Mouse (Mus musculus) liver, embryonic 12.5 days (tissue): ENCODE measurements around the gene D2hgdh. TPM values are rescaled to one million over a fixed set of nuclear protein-coding genes. Genes with fewer than 3 reads are reported as not detected.
"Not testable (repeated sequence)": the region's sequence is repeated elsewhere in the genome, so short reads cannot be mapped to it uniquely, and the experiment has no call there.

Experiments used
- ATAC-seq: fragments of 200-750 bp; cut with Nextera tagmentation; 2 replicates; pipeline ENCODE4 v1.8.0; 2017; ENCODE audit warnings: moderate number of reproducible peaks, mild to moderate bottlenecking, moderate library complexity
- H3K27ac ChIP-seq: fragments of 300-500 bp; sonication (generic); 2 replicates; pipeline ENCODE4 v1.5.1; 2016; ENCODE audit warnings: mild to moderate bottlenecking
- H3K27me3 ChIP-seq: fragments of 300-500 bp; sonication (generic); replicated peaks from 2 replicates; pipeline ENCODE4 v1.6.1; 2016; ENCODE audit warnings: mild to moderate bottlenecking, moderate library complexity
- H3K36me3 ChIP-seq: fragments of 300-500 bp; sonication (generic); 2 replicates; pipeline ENCODE4 v1.6.1; 2016; ENCODE audit warnings: mild to moderate bottlenecking, moderate library complexity
- H3K4me1 ChIP-seq: fragments of 300-500 bp; sonication (generic); 2 replicates; pipeline ENCODE4 v1.6.1; 2016
- H3K4me2 ChIP-seq: fragments of 300-500 bp; sonication (generic); 2 replicates; pipeline ENCODE4 v1.6.1; 2016; ENCODE audit warnings: mild to moderate bottlenecking, moderate library complexity
- H3K4me3 ChIP-seq: fragments of 300-500 bp; sonication (generic); 2 replicates; pipeline ENCODE4 v1.5.1; 2016; ENCODE audit warnings: mild to moderate bottlenecking, moderate library complexity
- H3K9ac ChIP-seq: fragments of 300-500 bp; sonication (generic); 2 replicates; pipeline ENCODE4 v1.6.1; 2016; ENCODE audit warnings: mild to moderate bottlenecking, moderate library complexity
- H3K9me3 ChIP-seq: fragments of 300-500 bp; sonication (generic); replicated peaks from 2 replicates; pipeline ENCODE4 v1.6.1; 2016; ENCODE audit warnings: mild to moderate bottlenecking, moderate library complexity
- WGBS: fragments of 180-500 bp; shearing (Covaris S2); methylation state at CpG from one replicate; pipeline ENCODE4 v1.1.7; 2016; ENCODE audit not compliant: insufficient replicate concordance; 5-methylcytosine and 5-hydroxymethylcytosine counted together
- polyA plus RNA-seq: library from polyadenylated mRNA; unstranded; fragments of >200 nt; fragmentation: Nextera tagmentation; extraction: Ambion mirVana; gene quantifications from 2 replicates; pipeline ENCODE4 v1.2.1, GENCODE M21; 2016

D2hgdh gene
- polyA plus RNA-seq, 1 experiment from 2014 or later, result 8.0 TPM

DNA sequence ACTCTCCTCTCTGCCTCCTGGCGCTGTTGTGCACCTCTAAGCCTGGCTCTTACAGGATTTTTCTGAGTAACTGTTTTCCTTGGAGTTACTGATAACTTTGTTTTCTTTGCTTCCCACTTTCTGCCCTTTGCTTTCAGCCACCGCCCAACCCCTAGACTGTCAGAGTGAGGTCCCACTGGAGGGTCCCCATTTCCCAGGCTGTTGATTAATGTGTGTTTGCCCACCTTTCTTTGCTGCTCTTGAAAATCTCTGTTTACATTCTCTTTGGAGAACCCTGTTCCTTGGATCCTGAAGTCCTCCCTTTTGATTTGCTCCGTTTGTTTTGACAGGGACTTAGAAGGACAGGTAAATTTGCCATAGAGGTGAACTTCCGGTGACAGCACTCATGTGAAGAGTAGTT lies 15.8 kb upstream of the D2hgdh start:
- Histone ChIP-seq H3K27me3 (no peaks in the 10 kb centered on the region), H3K27ac (no peak overlapping the region), H3K9me3 (no peaks in the 10 kb centered on the region), H3K36me3 (peaks cover 78% of the 10 kb centered on the region), H3K4me3 (no peak overlapping the region), H3K4me2 (no peak overlapping the region), H3K9ac (no peak overlapping the region), H3K4me1 (peaks cover 25% of the 10 kb centered on the region)
- 82% methylated on average over 4 of the region's 4 CpGs for WGBS
- no peak for ATAC-seq

DNA sequence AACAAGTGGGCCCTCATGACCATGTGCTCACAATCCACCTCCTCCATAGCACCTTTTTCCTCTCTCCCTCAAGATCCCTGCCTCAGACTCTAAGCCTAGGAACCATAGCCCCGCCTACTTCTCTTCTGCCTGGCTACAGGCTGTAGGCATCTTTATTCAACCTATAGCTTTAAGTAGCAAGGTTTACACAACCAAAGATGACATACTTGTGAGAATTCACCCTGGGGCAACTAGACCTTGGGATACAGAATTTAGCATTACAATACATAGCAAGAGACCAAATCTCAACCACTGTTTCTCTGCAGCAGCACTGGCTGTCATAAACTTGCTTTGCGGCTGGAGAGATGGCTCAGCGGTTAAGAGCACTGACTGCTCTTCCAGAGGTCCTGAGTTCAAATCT lies 14.7 kb upstream of the D2hgdh start:
- H3K36me3 ChIP-seq, result peaks cover 90% of the 10 kb centered on the region
- H3K4me1 ChIP-seq, result peaks cover 17% of the 10 kb centered on the region
- H3K9ac ChIP-seq, result no peak overlapping the region
- no peak for ATAC-seq
- H3K9me3 ChIP-seq, result no peaks in the 10 kb centered on the region
- 83% methylated on average over 3 of the region's 3 CpGs for WGBS
- H3K27me3 ChIP-seq, result no peaks in the 10 kb centered on the region
- H3K4me2 ChIP-seq, result no peak overlapping the region
- no peak overlapping the region for H3K4me3 ChIP-seq
- no peak overlapping the region for H3K27ac ChIP-seq

DNA sequence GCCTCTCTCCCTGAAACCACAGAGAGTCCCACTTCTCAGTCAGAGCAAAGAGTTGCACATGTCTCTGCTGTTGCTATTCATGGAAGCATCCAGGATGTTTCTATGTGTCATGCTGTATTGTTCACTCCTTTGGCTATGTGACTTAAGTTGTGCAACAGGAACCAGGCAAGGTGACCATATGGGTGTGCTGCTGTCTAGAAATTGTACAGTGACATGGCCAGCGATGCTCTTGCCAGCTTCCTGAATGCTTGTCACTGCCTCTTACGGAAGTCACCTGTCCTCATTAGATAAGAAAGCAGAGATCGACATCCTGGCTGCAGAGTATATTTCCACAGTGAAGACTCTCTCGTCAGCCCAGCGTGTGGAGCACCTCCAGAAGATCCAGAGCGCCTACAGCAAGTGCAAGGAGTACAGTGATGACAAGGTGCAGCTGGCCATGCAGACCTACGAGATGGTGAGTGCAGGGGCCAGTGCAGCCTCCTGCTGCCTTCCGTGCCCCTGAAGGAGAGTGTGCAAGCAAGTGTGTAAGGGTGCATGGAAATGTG lies 13.1 kb upstream of the D2hgdh start:
- H3K36me3 ChIP-seq, result peaks cover 96% of the 10 kb centered on the region
- WGBS, result 76% methylated on average over 8 of the region's 8 CpGs

DNA sequence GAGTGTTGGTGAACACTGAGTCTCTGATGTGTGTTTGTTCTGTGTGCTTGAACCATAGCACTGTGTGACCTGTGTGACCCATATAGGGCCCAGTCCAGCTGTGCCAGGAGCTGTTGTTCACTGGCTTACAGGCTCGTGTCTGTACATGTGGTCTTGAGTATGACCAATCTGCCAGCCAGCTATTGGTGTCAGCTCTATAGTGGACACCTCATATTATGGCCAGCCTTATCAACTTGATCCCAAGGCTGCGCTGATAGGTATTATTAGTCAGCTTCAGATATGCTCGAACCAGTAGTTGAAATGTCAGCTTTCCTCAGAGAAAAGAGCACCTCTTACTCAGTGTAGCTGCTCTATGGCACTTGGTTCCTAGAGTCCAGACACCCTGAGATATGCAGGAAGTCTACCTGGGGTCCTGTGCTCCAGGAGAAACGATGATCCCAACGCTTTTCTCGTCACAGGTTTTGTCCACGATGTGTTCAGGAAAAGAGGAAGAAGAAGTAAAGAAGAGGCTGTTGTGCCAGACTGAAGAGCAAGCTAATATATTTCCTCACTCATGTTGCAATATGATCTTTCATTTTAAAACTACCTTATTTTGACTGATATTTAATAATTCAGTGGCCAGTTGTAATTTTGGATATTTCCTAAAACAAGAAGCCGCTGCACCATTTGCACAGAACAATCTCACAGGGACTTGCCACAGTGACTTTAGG lies 6.7 kb upstream of the D2hgdh start:
- Histone ChIP-seq H3K9ac (no peak overlapping the region), H3K4me2 (no peak overlapping the region), H3K27ac (no peak overlapping the region), H3K4me1 (peaks cover 2% of the 10 kb centered on the region), H3K27me3 (no peaks in the 10 kb centered on the region), H3K4me3 (no peak overlapping the region), H3K9me3 (no peaks in the 10 kb centered on the region), H3K36me3 (peaks cover 88% of the 10 kb centered on the region)
- 86% methylated on average over 8 of the region's 8 CpGs for WGBS
- no peak for ATAC-seq

More for the DNA sequence above, 13.1 kb upstream of the D2hgdh start:
- H3K4me2 ChIP-seq, result no peak overlapping the region
- no peaks in the 10 kb centered on the region for H3K9me3 ChIP-seq
- no peaks in the 10 kb centered on the region for H3K27me3 ChIP-seq
- no peak overlapping the region for H3K4me3 ChIP-seq
- no peak overlapping the region for H3K27ac ChIP-seq
- 0 out of 2 replicates have a peak, but pooled peaks have one; percentile 17 for ATAC-seq
- 0 out of 2 replicates have a peak, but pooled peaks cover 1% of the 10 kb centered on the region for H3K4me1 ChIP-seq
- H3K9ac ChIP-seq, result no peak overlapping the region

DNA sequence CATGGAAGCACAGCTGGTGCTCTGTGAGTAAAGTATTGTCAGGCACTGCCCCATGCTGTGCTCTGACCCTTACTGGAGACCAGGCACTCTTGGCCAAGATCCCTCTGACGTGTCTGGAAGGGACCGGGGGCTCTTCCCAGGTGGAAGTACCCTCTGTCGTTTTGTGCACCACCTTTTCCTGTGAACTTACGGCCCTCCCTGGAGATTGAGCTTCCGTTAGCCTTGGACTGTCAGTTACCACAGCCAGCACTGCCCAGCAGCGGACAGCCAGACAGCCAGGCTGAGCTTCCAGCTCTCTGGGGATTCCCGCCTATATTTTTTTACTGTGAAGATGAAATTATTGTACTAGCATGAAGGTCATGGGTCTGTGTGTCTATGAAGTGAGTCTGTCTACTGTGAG lies 6.0 kb upstream of the D2hgdh start:
- Histone ChIP-seq H3K4me3 (no peak overlapping the region), H3K4me1 (peaks cover 10% of the 10 kb centered on the region), H3K27me3 (no peaks in the 10 kb centered on the region), H3K9ac (no peak overlapping the region), H3K27ac (no peak overlapping the region), H3K36me3 (peaks cover 81% of the 10 kb centered on the region), H3K9me3 (no peaks in the 10 kb centered on the region), H3K4me2 (no peak overlapping the region)
- 79% methylated on average over 7 of the region's 7 CpGs for WGBS
- ATAC-seq, result no peak

DNA sequence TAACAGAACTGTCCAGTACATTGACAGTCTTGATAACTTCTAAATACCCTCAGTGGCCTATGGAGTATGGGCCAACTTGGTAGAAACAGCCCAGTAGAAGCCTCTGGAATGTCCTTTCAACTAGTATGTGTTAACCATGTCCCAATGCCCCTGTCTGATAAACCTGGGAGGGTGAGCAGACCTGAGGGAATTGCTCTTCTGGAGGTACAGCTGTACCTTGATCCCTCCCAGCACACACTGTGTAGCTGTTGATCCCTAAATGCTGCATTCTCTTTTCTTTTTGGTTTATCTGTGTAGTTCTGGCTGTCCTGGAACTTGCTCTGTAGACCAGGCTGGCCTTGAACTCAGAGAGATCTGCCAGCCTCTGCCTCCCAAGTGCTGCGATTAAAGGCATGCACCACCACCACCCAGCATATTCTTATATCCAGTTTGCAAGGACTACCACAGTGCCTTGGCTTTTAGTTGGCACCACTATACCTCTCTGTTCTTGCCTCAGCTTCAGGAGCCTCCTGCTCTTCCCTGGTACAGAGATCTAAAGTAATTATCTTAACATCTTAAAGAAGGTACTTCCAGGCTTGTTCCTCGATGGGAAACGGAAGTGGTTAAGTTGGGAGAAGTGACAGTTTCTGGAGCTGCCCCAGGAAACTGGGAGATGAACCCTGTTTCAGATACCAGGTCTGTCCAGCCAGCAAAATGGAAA lies 763 bp upstream of the D2hgdh start:
- H3K4me1 ChIP-seq, result peaks cover 35% of the 10 kb centered on the region
- WGBS, result 60% methylated on average over 3 of the region's 3 CpGs
- peak overlapping the region; percentile 73 for H3K9ac ChIP-seq
- no peaks in the 10 kb centered on the region for H3K27me3 ChIP-seq
- H3K36me3 ChIP-seq, result peaks cover 28% of the 10 kb centered on the region
- H3K4me3 ChIP-seq, result peak overlapping the region; percentile 65; the same call in 1 of the 2 replicates
- H3K27ac ChIP-seq, result peak overlapping the region; percentile 99
- no peaks in the 10 kb centered on the region for H3K9me3 ChIP-seq
- peak overlapping the region; percentile 88 for H3K4me2 ChIP-seq
- ATAC-seq, result no peak

DNA sequence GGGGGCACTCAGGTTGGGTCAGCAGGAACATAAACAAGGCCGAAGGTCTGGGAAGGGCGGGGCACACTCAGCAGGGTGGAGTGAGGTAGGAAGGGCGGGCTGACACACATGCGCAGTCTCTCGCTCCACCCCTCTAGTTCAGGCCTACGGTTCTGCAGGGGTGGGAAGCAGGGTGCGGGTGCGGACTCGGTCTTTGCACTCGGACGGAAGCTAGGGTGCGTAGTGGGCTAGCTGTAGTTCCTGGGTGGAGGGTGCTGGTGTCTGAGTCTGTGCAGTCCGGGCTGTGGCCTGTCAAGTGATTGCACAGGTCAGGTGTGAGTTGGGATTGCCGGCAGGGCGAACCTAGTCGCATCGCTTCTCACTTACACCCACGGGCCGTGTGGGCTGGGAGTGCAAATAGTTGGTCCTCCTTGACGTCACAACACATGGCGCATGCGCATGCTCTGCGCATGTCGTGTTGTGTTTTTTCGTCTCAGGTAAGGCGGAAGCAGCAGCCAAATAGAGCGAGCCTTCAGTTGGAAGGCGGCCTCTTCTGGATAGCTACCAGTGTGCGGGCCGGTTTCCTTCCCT lies 481 bp downstream of the D2hgdh start:
- peak; percentile 98 for ATAC-seq
- no peaks in the 10 kb centered on the region for H3K9me3 ChIP-seq
- no peaks in the 10 kb centered on the region for H3K27me3 ChIP-seq
- H3K4me3 ChIP-seq, result peak overlapping the region; percentile 65
- H3K27ac ChIP-seq, result peak overlapping the region; percentile 99
- peak overlapping the region; percentile 88 for H3K4me2 ChIP-seq
- H3K4me1 ChIP-seq, result peaks cover 35% of the 10 kb centered on the region
- peaks cover 16% of the 10 kb centered on the region for H3K36me3 ChIP-seq
- peak overlapping the region; percentile 73 for H3K9ac ChIP-seq
- under 1% methylated on average over 30 of the region's 30 CpGs for WGBS

DNA sequence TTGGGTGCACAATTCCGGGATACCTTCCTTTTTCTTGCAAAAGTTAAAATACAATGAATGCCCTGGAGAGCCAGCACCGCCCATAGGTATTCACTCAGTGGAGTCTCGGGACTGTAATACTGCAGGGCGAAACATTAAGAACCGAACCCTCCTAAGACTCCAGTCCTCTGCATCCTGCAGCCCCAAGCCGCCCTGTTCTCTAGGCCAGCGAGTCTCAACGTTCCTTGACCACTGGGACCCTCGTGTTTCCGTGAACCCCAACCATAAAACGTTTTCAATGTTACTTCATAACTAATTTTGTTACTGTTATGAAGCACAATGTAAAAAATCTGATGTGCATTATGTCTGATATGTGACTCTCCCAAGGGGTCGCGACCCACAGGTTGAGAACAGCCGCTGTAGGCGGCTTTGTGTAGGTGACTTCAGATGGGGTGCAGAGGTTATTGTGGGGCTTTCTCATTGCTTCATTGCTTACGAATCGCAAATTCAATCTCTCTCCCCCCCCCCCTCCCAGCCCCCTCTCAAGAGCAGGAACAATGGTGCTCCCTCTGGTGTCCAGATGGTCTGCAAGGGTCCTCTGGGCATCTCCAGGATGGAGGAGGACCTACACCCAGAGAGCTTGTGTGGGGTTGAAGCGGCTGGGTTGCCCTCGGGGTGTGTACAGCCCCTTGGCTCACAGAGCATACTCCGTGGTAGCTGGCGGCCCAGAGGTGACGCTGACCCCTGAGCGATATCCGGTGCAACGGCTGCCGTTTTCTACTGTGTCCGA lies 1.2 kb downstream of the D2hgdh start:
- 0 out of 2 replicates have a peak, but pooled peaks have one; percentile 19 for ATAC-seq
- H3K27me3 ChIP-seq, result no peaks in the 10 kb centered on the region
- H3K4me1 ChIP-seq, result peaks cover 35% of the 10 kb centered on the region
- no peaks in the 10 kb centered on the region for H3K9me3 ChIP-seq
- peak overlapping the region; percentile 99 for H3K27ac ChIP-seq
- 42% methylated on average over 27 of the region's 27 CpGs for whole genome bisulfite sequencing
- H3K36me3 ChIP-seq, result peaks cover 8% of the 10 kb centered on the region
- H3K4me3 ChIP-seq, result peak overlapping the region; percentile 65
- H3K4me2 ChIP-seq, result peak overlapping the region; percentile 88
- H3K9ac ChIP-seq, result peak overlapping the region; percentile 73

DNA sequence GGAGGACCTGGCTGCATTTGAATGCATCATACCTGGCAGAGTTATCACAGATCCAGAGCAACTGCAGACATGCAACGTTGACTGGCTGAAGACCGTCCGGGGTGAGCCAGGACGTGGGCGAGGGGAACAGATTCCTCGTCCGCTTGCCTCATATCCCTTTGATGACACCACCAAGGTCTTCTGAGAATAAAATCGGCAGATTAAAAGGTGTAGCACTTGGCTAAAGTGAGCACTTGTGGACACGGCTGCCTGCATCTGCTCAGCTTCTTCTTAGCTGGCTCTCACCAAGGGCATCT lies 1.8 kb downstream of the D2hgdh start:
- Histone ChIP-seq H3K4me2 (peak overlapping the region; percentile 88), H3K9me3 (no peaks in the 10 kb centered on the region), H3K4me3 (peak overlapping the region; percentile 65), H3K36me3 (peaks cover 3% of the 10 kb centered on the region), H3K27ac (peak overlapping the region; percentile 99), H3K4me1 (peaks cover 35% of the 10 kb centered on the region), H3K9ac (peak overlapping the region; percentile 73), H3K27me3 (no peaks in the 10 kb centered on the region)
- 84% methylated on average over 9 of the region's 9 CpGs for WGBS
- no peak for ATAC-seq

DNA sequence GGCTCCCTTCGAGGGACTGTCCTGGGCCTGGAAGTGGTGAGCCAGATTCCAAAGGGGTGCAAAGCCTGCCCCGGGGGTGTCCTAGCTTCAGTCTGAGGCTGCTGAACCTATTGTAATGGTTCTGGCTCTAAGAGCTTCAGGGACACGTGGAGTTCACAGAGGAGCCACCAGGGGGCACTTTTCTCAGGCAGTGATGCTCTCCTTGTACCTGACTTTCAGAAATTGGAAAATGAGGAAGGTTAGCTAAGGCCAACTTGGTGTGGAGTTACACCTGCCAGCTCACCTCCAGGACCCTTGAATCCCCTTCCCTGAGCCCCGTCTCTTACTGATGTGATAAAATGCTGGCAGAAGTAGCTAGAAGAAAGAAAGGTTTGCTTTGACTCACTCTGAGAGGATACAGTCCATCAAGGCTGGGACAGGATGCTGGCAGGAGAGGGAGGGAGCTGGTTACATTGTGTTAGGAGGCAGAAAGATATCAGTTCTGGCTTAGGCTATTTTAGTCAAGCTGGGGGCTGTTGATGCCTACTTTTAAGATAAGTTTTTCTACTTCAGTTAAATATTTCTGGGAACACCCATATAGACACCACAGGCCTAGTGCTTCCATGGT lies 8.1 kb downstream of the D2hgdh start:
- H3K9ac ChIP-seq, H3K4me2 ChIP-seq, H3K9me3 ChIP-seq, H3K27me3 ChIP-seq, H3K4me3 ChIP-seq, H3K27ac ChIP-seq, H3K4me1 ChIP-seq: not testable (repeated sequence)
- 0 out of 2 replicates have a peak, but pooled peaks have one; percentile 42 for ATAC-seq
- H3K36me3 ChIP-seq, result peaks cover 25% of the 10 kb centered on the region
- WGBS, result 67% methylated on average over 2 of the region's 4 CpGs

DNA sequence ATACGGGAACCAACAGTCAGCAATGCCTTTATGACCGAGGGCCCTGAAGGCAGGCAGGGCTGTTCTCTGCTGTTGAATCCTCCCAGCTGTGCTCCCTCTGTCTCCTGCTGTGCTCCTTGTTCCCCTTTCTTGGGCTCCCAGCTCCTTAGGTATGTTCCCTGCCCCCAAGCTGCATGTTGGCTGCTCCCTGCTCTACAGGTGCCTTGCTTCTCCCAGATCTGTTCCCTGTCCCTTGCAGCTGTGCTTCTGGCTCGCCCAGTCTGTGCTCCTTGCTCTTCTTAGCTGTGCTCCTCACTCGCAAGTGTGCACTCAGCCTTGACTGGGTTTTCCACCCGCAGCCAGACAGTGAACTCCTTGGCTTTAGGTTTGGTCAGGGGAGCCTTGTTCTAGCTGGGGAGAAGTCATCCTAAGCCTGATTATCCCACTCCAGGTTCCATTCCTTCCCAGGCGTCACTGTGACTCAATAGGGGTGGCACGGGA lies 10.0 kb downstream of the D2hgdh start:
- 72% methylated on average over 7 of the region's 7 CpGs for WGBS
- no peak for ATAC-seq

More for the DNA sequence above, 10.0 kb downstream of the D2hgdh start:
- peaks cover 35% of the 10 kb centered on the region for H3K36me3 ChIP-seq
- no peak overlapping the region for H3K9ac ChIP-seq
- H3K27me3 ChIP-seq, result no peaks in the 10 kb centered on the region
- no peaks in the 10 kb centered on the region for H3K9me3 ChIP-seq
- no peak overlapping the region for H3K27ac ChIP-seq
- no peaks in the 10 kb centered on the region for H3K4me1 ChIP-seq
- no peak overlapping the region for H3K4me3 ChIP-seq
- no peak overlapping the region for H3K4me2 ChIP-seq
